ENCODE assay signal across 23 mouse cellular contexts in genomic region chr11:4683516-4683915, GRCm38 (mm10).
"Had no signal": no experiment of that assay in that cellular context is flagged by ENCODE, and none has a peak within 500 bp of the region (broad histone marks: within the 10 kb centered on the region; RNA-seq: fewer than 3 reads in every experiment).

No protein-coding gene starts in this region.

- H3K27ac ChIP-seq: kidney, embryonic 15.5 days; limb, embryonic 10.5 days; limb, embryonic 13.5 days; liver, embryonic 14.5 days; macrophage; midbrain, embryonic 13.5 days; neural tube, embryonic 12.5 days; neural tube, embryonic 15.5 days; stomach, postnatal 0 days had no signal

- DNase-seq: kidney, adult 8-10 months; kidney, postnatal 10 days; kidney, postnatal 36 days; liver; liver, postnatal 0 days; lung, embryonic 14.5 days; right cerebral cortex, adult 18-20 months; right cerebral cortex, postnatal 14 days; right cerebral cortex, postnatal 4 days; thymus, adult 2 months; thymus, postnatal 14 days; thymus, postnatal 4 days had no signal

- H3K4me1 ChIP-seq: kidney, embryonic 15.5 days; neural tube, embryonic 12.5 days had no signal

- H3K27me3 ChIP-seq: kidney, embryonic 15.5 days; limb, embryonic 13.5 days; midbrain, embryonic 13.5 days; neural tube, embryonic 12.5 days; neural tube, embryonic 15.5 days had no signal

- H3K4me3 ChIP-seq: kidney, embryonic 15.5 days; limb, embryonic 10.5 days; limb, embryonic 13.5 days; midbrain, embryonic 13.5 days; neural tube, embryonic 12.5 days; neural tube, embryonic 15.5 days had no signal

- ATAC-seq: intestine, postnatal 0 days; liver, postnatal 0 days; lung, postnatal 0 days; midbrain, embryonic 13.5 days had no signal

- H3K9ac ChIP-seq: kidney, embryonic 15.5 days; limb, embryonic 13.5 days; liver, embryonic 14.5 days; liver, postnatal 0 days; lung, embryonic 14.5 days; midbrain, embryonic 13.5 days; neural tube, embryonic 12.5 days; neural tube, embryonic 15.5 days had no signal

- H3K4me2 ChIP-seq: kidney, embryonic 15.5 days; limb, embryonic 13.5 days; lung, embryonic 14.5 days; midbrain, embryonic 13.5 days; neural tube, embryonic 12.5 days; neural tube, embryonic 15.5 days had no signal

- H3K9me3 ChIP-seq: kidney, embryonic 15.5 days; limb, embryonic 10.5 days; limb, embryonic 13.5 days; midbrain, embryonic 13.5 days; neural tube, embryonic 12.5 days; neural tube, embryonic 15.5 days had no signal
